Mouse (Mus musculus) hindbrain, embryonic 14.5 days (tissue): ENCODE results near the gene Arpin. TPM values are rescaled to one million over a fixed set of nuclear protein-coding genes. Genes with fewer than 3 reads are reported as not detected.

ENCODE experiments used
- ATAC-seq: fragments of 200-750 bp; cut with Nextera tagmentation; 2 replicates; pipeline ENCODE4 v1.8.0; 2017; ENCODE audit warnings: moderate number of reproducible peaks, mild to moderate bottlenecking, moderate TSS enrichment, moderate library complexity; ENCODE audit not compliant: low FRiP score
- DNase-seq: peaks from one replicate; pipeline ENCODE4 v3.0.0-alpha.2; 2015; ENCODE audit warnings: low spot score
- H3K27ac ChIP-seq: fragments of 300-500 bp; sonication (generic); 2 replicates; pipeline ENCODE4 v1.5.1; 2014; ENCODE audit warnings: mild to moderate bottlenecking, moderate library complexity
- H3K27me3 ChIP-seq: fragments of 300-500 bp; sonication (generic); 2 replicates; pipeline ENCODE4 v1.6.1; 2014; ENCODE audit warnings: mild to moderate bottlenecking, low read length, mixed read lengths; ENCODE audit not compliant: control insufficient read depth, insufficient read depth
- H3K36me3 ChIP-seq: fragments of 300-500 bp; sonication (generic); replicated peaks from 2 replicates; pipeline ENCODE4 v1.6.1; 2014; ENCODE audit not compliant: control insufficient read depth, insufficient read depth
- H3K4me1 ChIP-seq: fragments of 300-500 bp; sonication (generic); replicated peaks from 2 replicates; pipeline ENCODE4 v1.6.1; 2014; ENCODE audit warnings: antibody characterized with exemption, low read length, mixed read lengths; ENCODE audit not compliant: control insufficient read depth, insufficient read depth
- H3K4me2 ChIP-seq: fragments of 300-500 bp; sonication (generic); replicated peaks from 2 replicates; pipeline ENCODE4 v1.6.1; 2014; ENCODE audit warnings: mild to moderate bottlenecking, moderate library complexity
- H3K4me3 ChIP-seq: fragments of 300-500 bp; sonication (generic); replicated peaks from 2 replicates; pipeline ENCODE4 v1.5.1; 2014; ENCODE audit warnings: mild to moderate bottlenecking, low read length
- H3K9ac ChIP-seq: fragments of 300-500 bp; sonication (generic); 2 replicates; pipeline ENCODE4 v1.6.1; 2014
- H3K9me3 ChIP-seq: fragments of 300-500 bp; sonication (generic); 2 replicates; pipeline ENCODE4 v1.6.1; 2016; ENCODE audit warnings: low read length; ENCODE audit not compliant: control insufficient read depth
- WGBS: fragments of 180-500 bp; shearing (Covaris S2); extraction: QIAGEN DNeasy Blood & Tissue Kit; methylation state at CpG from one replicate; pipeline ENCODE4 v1.1.7; 2014; 5-methylcytosine and 5-hydroxymethylcytosine counted together
- polyA plus RNA-seq: library from polyadenylated mRNA; unstranded; fragments of >200 nt; fragmentation: Nextera tagmentation; extraction: Ambion mirVana; gene quantifications from 2 replicates; pipeline ENCODE4 v1.2.1, GENCODE M21; 2014

Gene Arpin
- polyA plus RNA-seq, 1 experiment from 2014 or later: 18.7 TPM

DNA sequence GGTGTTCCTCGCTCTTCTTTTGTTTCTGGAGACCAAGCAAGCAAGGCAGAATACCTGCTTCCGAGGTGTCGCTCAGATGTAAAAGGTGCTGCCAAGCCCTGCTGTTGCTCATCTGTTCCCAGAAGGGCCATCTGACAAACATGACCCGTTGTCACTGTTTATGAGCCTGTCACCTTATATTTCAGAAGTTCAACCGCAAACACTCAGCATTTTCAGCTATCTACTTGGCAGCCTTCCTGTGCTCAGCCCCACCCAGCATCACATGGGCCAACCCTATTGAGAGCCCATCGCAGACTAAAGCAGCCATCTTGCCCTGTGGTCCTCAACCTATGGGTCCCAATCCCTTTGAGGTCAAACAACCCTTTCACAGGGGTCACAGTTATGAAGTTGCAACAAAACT is 34.4 kb downstream of the Arpin start:
- Histone ChIP-seq H3K9me3 (no peaks in the 10 kb centered on the region), H3K4me3 (no peak overlapping the region), H3K4me1 (no peaks in the 10 kb centered on the region), H3K9ac (no peak overlapping the region), H3K27ac (no peak overlapping the region), H3K27me3 (no peaks in the 10 kb centered on the region), H3K4me2 (no peak overlapping the region), H3K36me3 (peaks cover 71% of the 10 kb centered on the region)
- 98% methylated on average over 6 of the region's 6 CpGs for WGBS
- ATAC-seq (no peak), DNase-seq (no peak)

DNA sequence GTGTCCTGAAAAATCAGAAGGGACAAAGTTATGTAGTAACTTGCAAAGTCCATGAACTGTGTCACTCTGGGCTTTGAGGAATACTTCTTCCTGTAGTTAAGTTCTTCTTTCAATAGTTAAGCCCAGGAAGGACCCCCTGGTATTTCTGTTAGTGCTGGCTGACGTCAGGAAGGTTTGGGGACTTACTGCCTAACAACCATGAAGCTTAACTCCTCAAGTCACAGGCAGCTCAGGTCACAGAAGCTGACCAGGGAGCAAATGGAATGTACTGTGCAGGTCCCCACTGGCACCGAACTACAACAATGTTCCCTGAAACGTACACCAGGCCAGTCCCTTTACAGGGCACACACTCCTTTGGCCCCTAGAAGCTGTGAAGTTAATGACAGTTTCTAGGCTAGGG is 39.9 kb downstream of the Arpin start:
- WGBS: 80% methylated on average over 3 of the region's 3 CpGs

DNA sequence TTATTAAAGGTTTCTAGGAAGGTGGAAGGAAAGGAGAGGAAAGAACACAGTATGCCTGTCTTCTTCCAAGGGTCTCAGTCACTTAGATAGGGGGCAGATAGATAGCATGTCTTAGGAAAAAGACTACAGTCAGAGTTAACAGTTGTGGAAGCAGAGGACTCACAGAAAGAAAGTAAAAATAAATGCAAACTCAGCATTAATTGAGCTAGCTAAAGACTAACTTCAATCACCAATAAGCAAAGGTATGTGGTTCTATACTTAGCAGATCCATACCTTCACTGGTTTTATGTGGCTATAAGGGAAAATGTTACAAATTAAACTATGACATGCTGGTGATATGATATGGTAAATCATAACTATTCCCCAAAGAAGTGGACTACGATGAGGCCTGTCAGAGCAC is 40.4 kb downstream of the Arpin start:
- Histone ChIP-seq H3K27ac (no peak overlapping the region), H3K4me1 (no peaks in the 10 kb centered on the region), H3K9ac (no peak overlapping the region), H3K4me2 (no peak overlapping the region), H3K9me3 (no peaks in the 10 kb centered on the region), H3K36me3 (peaks cover 52% of the 10 kb centered on the region), H3K4me3 (no peak overlapping the region), H3K27me3 (no peaks in the 10 kb centered on the region)
- DNase-seq: no peak
- WGBS: 92% methylated on average over 1 of the region's 1 CpGs
- no peak for ATAC-seq

More for the DNA sequence above, 39.9 kb downstream of the Arpin start:
- Histone ChIP-seq H3K27ac (no peak overlapping the region), H3K4me1 (no peaks in the 10 kb centered on the region), H3K27me3 (no peaks in the 10 kb centered on the region), H3K4me2 (no peak overlapping the region), H3K9ac (no peak overlapping the region), H3K9me3 (no peaks in the 10 kb centered on the region), H3K36me3 (peaks cover 56% of the 10 kb centered on the region), H3K4me3 (no peak overlapping the region)
- no peak for ATAC-seq
- no peak for DNase-seq

DNA sequence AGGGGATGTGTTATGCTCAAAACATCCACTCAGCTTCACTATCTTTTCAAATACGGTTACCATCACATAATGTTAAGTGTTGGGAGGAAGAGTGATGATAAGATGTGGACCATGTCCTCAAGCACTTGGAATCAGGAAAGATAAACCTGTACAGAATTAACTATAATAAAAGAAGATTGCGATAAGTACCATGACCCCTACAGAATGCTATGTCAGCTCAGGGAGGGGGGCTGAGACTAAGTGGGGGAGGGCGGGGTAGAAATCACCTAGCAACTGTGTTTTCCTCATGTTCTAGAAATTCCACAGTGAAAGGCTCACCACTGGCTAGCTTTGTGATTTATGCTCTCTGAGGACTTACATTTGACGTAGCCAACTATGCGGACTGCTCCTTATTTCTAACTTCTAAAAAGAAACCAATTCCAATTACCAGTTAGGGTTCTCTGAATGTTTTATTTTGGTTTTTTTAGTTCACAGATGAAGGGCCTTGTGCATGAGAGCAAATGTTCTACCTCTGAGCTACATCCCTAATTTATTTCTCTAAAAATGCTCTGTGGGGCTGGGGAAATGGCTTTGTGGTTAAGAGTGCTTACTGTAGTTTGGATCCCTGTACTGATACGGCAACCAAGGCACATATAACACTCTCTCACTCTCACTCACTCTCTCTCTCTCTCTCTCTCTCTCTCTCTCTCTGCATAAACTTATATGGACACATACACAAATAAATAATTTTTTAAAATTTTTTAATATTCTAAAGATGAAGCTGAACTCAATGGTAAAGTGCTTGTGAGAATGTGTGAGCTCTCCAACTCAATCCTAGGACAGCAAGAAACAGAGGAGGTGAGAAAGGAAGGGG is 42.4 kb downstream of the Arpin start:
- H3K4me2 ChIP-seq: no peak overlapping the region
- no peaks in the 10 kb centered on the region for H3K9me3 ChIP-seq
- no peak overlapping the region for H3K9ac ChIP-seq
- 90% methylated on average over 6 of the region's 6 CpGs for WGBS
- H3K27ac ChIP-seq: no peak overlapping the region
- no peak overlapping the region for H3K4me3 ChIP-seq
- no peak for ATAC-seq
- H3K27me3 ChIP-seq: no peaks in the 10 kb centered on the region
- DNase-seq: no peak
- peaks cover 50% of the 10 kb centered on the region for H3K36me3 ChIP-seq
- H3K4me1 ChIP-seq: no peaks in the 10 kb centered on the region

DNA sequence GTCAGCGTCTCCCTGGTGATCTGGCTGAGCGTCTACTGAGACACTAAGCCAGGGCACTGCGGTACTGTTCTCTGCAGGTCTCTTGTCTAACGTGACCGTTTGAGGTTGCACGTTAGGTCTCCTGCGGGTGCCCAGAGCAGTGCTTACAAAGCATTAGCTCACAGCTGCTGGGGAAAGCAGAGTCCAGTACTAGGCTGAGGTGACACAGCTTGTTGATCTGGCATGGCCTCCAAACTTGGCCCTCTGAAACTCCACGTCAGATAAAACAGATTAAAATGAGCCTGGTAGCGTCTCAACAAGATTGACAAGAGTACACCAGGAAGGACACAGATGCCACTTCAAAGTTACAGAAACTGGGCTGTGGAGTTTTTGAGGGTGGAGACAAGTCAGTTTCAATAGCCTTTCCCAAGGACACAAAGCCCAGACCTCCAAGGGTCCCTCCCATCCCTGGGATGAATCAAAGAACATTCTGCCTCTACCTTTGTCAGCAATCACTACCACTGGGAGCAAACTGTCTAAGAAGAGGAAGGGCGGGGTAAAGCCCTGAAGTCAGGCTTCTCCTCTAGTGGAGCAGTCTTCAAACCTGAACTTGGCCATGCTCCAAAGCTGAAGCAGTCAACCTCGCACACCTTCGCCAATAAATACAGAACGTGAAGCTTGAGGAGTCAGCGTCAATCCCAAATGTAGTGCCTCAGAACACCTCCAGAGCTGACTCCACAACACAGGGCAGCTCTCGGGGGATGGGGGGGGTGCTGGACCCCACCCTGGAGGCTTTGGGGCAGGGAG is 44.5 kb downstream of the Arpin start:
- Histone ChIP-seq H3K27ac (no peak overlapping the region), H3K9ac (no peak overlapping the region), H3K4me2 (no peak overlapping the region), H3K4me1 (no peaks in the 10 kb centered on the region), H3K27me3 (no peaks in the 10 kb centered on the region), H3K9me3 (no peaks in the 10 kb centered on the region), H3K36me3 (peaks cover 52% of the 10 kb centered on the region), H3K4me3 (no peak overlapping the region)
- DNase-seq (no peak), ATAC-seq (no peak)
- 91% methylated on average over 15 of the region's 15 CpGs for WGBS

DNA sequence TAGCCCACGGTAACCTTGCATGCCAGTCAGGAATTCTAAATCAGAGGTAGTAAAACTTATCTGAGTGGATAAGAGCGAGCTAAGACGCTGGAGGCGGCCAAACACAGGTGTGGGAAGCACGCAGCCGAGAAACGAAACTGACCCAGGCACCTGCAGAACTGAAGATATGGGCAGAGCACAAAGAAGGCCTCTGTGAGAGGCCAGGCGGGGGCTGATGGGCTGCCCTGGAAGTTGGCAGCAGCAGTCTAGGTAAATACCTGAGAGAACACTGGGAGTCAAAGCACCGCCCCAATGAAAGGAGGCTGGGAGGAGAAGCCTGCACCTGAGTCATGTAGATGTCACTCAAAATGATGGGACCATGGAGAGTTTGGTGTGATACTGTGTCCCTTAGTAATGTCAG is 46.6 kb downstream of the Arpin start:
- no peak for ATAC-seq
- H3K4me1 ChIP-seq: no peaks in the 10 kb centered on the region
- H3K4me3 ChIP-seq: no peak overlapping the region
- H3K9ac ChIP-seq: no peak overlapping the region
- peaks cover 43% of the 10 kb centered on the region for H3K36me3 ChIP-seq
- no peaks in the 10 kb centered on the region for H3K9me3 ChIP-seq
- H3K4me2 ChIP-seq: no peak overlapping the region
- DNase-seq: no peak
- H3K27ac ChIP-seq: no peak overlapping the region
- no peaks in the 10 kb centered on the region for H3K27me3 ChIP-seq
- WGBS: 93% methylated on average over 9 of the region's 9 CpGs

DNA sequence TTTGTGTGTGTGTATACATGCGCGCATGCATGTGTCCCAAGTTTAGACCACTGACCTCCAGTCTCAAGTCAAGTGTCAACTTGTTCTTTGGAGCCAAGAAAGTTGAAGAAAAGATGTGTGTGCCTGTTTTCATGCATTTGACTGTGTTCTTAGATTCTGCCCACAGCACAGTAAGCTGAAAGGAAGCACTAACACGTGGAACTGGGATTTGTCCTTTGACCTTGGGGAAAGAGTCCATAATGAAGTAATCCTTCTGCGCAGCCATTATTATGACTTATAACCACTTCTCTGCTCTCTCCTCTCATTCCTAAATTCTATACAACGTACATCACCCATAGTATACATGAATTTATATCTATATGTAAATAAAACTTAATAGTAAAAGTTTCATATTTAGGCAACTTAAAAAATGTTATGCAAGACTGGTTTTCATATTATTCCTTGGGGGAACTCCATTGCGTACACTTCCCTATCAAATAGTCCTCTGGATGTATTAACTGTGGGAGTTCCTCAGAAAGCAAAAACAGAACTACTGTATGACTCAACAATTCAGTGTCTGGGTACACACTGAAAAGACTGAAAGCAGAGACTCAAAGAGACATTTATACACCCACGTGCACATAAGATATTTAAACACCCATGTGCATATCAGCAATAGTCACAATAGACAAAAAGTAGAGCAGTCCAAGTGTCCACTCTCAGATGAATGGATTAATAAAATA is 51.4 kb downstream of the Arpin start:
- no peaks in the 10 kb centered on the region for H3K9me3 ChIP-seq
- peaks cover 71% of the 10 kb centered on the region for H3K36me3 ChIP-seq
- no peak overlapping the region for H3K4me3 ChIP-seq
- no peak overlapping the region for H3K9ac ChIP-seq
- no peak overlapping the region for H3K27ac ChIP-seq
- ATAC-seq (no peak), DNase-seq (no peak)
- WGBS: 89% methylated on average over 7 of the region's 7 CpGs
- no peak overlapping the region for H3K4me2 ChIP-seq
- H3K4me1 ChIP-seq: no peaks in the 10 kb centered on the region
- H3K27me3 ChIP-seq: no peaks in the 10 kb centered on the region

DNA sequence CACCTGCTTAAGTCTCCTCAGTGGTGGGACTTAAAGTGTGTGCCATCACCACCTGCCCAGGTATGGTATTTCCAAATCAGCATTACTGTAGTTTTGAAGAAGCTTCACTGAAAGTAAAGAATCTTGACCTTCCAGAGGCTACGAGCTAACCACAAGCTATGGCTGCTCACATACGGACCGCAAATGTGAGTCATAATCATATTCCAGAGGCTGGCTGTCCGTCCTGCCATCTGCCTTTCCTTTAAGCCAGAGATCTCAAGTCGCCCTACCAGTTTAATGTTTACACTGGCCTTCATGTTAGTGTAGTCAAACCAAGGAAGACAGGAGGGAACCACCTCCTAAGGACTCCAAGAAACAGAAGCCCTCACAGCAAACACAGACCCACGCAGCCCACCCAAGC is 53.3 kb downstream of the Arpin start:
- no peaks in the 10 kb centered on the region for H3K27me3 ChIP-seq
- no peaks in the 10 kb centered on the region for H3K4me1 ChIP-seq
- no peak for DNase-seq
- WGBS: 95% methylated on average over 6 of the region's 6 CpGs
- no peak overlapping the region for H3K4me3 ChIP-seq
- no peaks in the 10 kb centered on the region for H3K9me3 ChIP-seq
- no peak overlapping the region for H3K4me2 ChIP-seq
- H3K9ac ChIP-seq: no peak overlapping the region
- no peak for ATAC-seq
- peaks cover 68% of the 10 kb centered on the region for H3K36me3 ChIP-seq
- no peak overlapping the region for H3K27ac ChIP-seq

DNA sequence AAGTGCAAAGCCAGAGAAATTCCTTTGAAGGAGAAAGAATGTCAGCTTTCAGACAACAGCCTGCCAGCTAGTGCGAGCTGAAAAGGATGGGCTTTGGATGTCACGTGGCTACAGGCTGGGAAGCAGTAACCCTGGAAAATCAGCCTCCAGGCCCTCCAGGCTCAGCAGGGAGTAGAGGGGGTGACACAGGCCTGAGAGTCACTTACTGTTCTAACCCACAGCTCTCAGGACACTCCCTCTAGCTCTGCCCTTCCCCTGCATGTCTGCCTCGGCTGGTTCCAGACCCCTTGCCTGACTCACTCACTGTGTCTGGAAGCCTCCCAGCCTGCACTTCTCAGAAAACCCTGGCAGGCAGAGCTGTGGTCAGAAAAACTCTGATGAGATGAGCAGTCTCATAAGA is 54.2 kb downstream of the Arpin start:
- H3K4me2 ChIP-seq: no peak overlapping the region
- H3K36me3 ChIP-seq: peaks cover 66% of the 10 kb centered on the region
- H3K4me3 ChIP-seq: no peak overlapping the region
- DNase-seq: no peak
- no peaks in the 10 kb centered on the region for H3K9me3 ChIP-seq
- no peak overlapping the region for H3K9ac ChIP-seq
- no peaks in the 10 kb centered on the region for H3K27me3 ChIP-seq
- no peaks in the 10 kb centered on the region for H3K4me1 ChIP-seq
- H3K27ac ChIP-seq: no peak overlapping the region
- 57% methylated on average over 3 of the region's 3 CpGs for WGBS
- no peak for ATAC-seq
